Mouse (Mus musculus): ENCODE data around the gene Sft2d2.

Sft2d2 gene

DNA sequence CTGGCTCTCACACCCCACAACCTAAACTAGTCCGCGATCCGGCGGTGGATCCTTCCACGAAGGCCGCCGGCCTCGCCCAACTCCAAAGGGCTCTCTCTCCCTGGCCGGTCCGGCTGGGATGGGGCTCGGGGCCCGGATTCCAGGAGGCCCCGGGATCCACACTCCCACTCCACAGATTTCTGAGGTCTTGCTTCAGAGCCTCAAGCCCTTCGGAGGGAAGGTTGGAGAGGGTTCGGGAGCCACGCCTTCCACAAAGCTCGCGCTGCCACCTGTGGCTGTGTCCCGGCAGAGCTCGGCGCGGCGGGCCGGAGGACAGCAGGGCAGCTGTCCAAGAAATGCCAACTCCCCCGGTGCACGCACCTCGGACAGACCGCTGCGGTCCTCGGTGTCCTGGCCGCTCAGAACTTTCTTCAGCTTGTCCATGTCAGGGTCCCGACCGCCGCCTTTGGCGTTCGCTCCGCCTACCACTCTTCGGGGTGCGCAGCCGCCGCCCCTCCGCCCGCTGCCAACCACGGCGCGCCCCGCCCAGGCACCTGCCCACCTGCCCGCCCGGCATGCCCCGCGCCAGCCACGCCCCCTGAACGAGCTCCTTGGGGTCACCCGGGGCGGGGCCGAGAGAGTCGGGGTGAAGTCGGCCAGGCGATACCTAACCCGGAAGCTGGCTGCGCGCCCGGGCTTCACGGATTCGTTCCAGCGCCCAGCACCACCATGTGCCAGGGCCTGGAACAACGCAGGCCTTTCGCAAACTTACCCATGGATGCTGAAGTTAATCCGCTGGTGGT, at the start of gene Sft2d2:
Gene Sft2d2 (minus strand): TSS at position 559 of the 782 bp plus-strand sequence.
- DNase-seq = peak; percentile 99

GRCm38 (mm10) chr1:165236321-165237298, 42.4 kb upstream of the Sft2d2 start, which contains the start of gene Tiprl:
Gene Tiprl, minus strand, starts transcription at chr1:165236996.
- DNase-seq = peak; percentile 97

DNA sequence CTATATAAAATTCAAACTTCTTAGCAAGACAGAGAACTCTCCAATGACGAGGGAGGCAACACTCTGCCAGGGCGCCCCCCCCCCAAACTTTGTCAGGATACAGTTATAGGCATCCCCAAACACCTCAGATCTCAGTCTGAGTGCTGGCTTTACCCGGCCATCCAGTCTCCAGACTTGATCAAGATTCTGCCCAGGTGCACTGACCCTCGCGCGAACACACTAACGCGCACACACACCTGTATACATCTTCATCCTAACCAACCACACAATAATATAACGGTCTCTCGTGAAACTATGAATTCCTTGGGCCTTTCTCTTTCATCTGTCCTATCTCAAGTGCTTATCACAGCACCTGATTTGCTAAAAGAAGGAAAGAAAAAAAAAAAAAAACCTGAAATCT, 41.6 kb upstream of the Sft2d2 start:
- DNase-seq = peak; percentile 21

DNA sequence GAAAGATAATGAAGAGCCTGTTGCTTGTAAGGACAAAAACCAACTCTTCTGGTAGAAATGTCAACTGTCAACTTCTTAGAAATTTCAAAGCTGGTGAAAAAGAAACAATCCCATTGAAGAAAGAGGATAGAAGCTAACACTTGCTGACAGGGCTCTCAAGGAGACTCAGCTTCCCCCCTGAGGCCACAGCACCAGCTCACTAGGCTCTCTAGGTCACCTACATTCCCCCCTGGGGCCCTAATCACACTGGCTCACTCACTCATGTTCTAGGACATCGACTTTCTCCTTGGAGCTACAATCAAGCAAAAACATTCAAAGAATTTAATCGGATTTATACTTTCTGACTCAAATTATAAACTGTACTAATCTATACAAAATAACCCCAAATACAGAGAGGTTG, 39.6 kb upstream of the Sft2d2 start:
- no peak for DNase-seq

DNA sequence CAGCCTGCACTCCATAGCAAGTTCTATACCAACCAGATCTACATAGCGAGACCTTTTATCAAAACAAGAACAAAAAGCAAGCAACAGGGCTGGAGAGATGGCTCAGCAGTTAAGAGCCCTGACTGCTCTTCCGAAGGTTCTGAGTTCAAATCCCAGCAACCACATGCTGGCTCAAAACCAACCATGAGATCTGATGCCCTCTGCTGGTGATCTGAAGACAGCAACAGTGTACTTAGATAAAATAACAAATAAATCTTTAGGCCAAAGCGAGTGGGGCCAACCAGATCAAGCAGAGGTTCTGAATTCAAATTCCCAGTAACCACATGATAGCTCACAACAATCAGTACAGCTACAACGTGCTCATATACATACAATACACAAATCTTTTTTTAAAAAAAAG, 36.5 kb upstream of the Sft2d2 start:
- DNase-seq = peak; percentile 30

- DNase-seq = no peak
Observed at GRCm38 (mm10) chr1:165229577-165229976, 35.3 kb upstream of the Sft2d2 start.

DNA sequence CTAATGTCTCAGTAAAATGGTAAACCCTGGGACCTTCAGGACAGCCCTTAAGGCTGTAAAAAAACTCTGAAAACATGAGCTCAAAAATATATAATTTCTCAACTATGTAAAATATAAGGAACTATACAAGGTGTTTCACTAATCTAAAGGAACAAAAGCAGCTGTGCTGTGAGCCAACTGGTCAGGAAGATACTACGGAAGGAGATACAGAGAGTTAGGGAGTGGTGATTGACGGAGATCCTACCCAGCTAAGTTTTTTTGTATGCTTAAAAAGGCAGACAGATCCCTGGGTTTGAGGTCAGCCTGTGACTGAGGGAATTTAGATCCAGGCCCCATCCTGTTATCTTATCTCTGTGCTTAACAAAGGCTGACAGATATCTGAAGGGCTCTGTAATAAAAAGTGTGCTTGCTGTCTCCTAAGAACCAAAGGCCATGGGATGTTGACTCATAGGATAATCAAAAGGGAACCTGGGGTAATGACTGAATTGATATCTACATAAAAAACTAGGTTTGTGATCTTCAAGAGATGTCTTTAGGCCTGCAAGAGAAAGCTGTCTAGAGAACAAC, 22.9 kb upstream of the Sft2d2 start:
- no peak for DNase-seq

DNA sequence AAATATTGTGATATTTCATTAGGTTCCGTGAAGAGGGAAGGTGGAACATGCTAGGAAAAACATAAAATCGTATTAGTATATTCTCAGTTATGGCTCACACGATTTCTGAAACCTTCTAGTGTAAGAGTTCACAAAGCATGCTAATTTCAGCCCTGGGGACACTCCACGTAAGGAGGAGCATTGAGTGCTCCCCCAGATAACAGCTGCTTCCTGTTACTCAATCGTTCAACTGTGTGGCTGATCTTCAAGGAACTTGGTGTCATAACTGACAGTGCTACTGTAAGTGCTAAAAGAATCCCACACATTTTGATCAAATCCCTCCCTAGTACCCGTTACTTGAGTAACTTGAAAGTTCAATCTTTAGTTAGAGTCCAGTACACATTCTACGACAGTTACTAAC, 21.6 kb upstream of the Sft2d2 start:
- peak; percentile 21 for DNase-seq

GRCm38 (mm10) chr1:165205591-165205990, 11.4 kb upstream of the Sft2d2 start:
- DNase-seq = no peak

- DNase-seq = no peak
Observed at GRCm38 (mm10) chr1:165203488-165204035, 9.3 kb upstream of the Sft2d2 start.

- DNase-seq = no peak
Observed at GRCm38 (mm10) chr1:165201445-165202012, 7.3 kb upstream of the Sft2d2 start.

- no peak for DNase-seq
Observed at GRCm38 (mm10) chr1:165200748-165201147, 6.5 kb upstream of the Sft2d2 start.

DNA sequence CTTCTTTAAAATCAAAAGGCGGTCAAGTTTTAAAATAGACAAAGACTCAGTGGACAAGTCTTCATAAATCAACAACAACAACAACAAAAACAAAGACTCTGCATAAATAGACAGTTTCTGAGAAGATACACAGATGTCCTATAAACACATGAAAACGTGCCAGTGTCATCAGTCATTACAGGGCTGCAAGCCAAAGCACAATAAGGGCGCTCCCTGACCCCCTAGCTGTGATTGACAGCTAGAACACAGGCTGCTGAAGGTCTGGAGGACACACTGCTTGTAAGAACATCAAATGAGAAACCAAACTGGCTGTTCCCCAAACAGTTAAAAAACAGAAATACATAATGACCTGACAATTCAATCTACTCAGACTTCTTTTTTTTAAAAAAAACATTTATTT, 5.4 kb upstream of the Sft2d2 start:
- no peak for DNase-seq

DNA sequence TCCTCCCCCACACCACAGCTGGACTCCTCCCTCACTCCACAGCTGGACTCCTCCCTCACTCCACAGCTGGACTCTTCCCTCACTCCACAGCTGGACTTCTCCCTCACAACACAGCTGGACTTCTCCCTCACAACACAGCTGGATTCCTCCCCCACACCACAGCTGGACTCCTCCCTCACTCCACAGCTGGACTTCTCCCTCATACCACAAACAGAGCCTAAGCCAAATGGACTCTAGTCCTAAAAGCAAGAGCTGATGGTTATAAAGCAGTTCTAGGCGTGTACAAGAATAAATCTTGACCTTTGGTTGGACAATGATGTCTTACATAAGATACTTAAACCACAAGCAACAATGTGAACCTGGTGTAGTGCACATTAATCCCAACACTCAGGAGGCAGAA, 4.7 kb upstream of the Sft2d2 start:
- no peak for DNase-seq

- DNase-seq = no peak
Observed at GRCm38 (mm10) chr1:165197875-165198274, 3.6 kb upstream of the Sft2d2 start.

- no peak for DNase-seq
Observed at GRCm38 (mm10) chr1:165195396-165195960, 1.2 kb upstream of the Sft2d2 start.

- no peak for DNase-seq
Observed at GRCm38 (mm10) chr1:165194662-165195013, 400 bp upstream of the Sft2d2 start.

DNA sequence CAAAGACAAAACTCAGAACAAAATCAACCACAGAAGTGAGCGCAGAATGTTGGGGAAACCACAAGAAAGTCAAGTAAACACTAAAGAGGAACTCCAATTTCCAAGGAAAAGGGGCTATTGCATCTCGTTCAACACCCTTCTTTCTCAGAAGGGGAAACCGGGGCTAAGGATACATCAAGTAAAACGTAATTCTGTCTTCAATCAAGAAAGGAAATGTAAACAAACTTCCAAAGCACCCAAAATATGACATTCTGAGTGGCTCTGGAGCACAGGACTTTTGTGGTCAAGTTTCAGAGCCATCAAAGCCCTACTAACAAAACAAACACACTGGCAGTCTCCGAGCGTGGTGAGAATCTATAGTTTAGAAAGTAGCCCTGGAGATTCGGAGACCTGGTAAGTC, 812 bp downstream of the Sft2d2 start:
- DNase-seq = no peak

GRCm38 (mm10) chr1:165192714-165193264, 1.4 kb downstream of the Sft2d2 start:
- no peak for DNase-seq

DNA sequence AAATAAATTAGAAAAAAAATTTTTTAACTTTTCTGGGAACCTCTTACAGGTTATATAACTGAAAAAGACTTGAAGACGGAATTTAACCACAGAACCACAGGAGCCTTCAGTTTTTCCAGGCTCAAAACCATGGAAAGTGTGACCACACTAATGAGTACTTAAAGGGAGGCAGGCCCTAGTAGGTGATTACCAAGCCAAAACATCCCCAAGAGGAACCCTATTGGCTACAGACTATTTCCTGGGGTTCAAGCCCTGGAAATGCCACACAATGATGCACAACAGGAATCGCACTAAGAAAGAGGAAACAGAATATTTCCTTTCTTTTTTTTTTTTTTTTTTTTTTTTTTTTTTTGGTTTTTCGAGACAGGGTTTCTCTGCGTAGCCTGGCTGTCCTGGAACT, 2.1 kb downstream of the Sft2d2 start:
- DNase-seq = no peak

GRCm38 (mm10) chr1:165191611-165192010, 2.6 kb downstream of the Sft2d2 start:
- DNase-seq = no peak
